Mouse (Mus musculus): ENCODE data around the gene Anxa10. TPM values are rescaled to one million over a fixed set of nuclear protein-coding genes. Genes with fewer than 3 reads are reported as not detected.
A peak's percentile ranks its signal among the peaks of the same experiment; 100 is the strongest.

The Anxa10 gene
- 0.07 TPM in 1 of 2 replicates, not detected in the other for polyA plus RNA-seq (2012; rRNA removed)

- no peak for DNase-seq (ENCODE audit: low read depth)
- TF ChIP-seq POLR2A (IDR thresholded peaks at IDR 0.05; ENCODE audit: borderline replicate concordance, extremely low read depth, insufficient read depth, insufficient read length, poor library complexity, severe bottlenecking) (no peak), CTCF (IDR thresholded peaks at IDR 0.05; ENCODE audit: borderline replicate concordance, extremely low read depth, insufficient read depth, insufficient read length) (no peak)
Measured at GRCm38 (mm10) chr8:62123098-62123497, at the start of gene Anxa10. Gene Anxa10 (minus strand): TSS chr8:62123150.

GRCm38 (mm10) chr8:62132662-62133366 lies 9.9 kb upstream of the Anxa10 start:
- TF ChIP-seq POLR2A (IDR thresholded peaks at IDR 0.05; ENCODE audit: borderline replicate concordance, extremely low read depth, insufficient read depth, insufficient read length, poor library complexity, severe bottlenecking): no peak
- DNase-seq (ENCODE audit: low read depth): no peak

- no peak for TF ChIP-seq CTCF (IDR thresholded peaks at IDR 0.05; ENCODE audit: borderline replicate concordance, extremely low read depth, insufficient read depth, insufficient read length)
- no peak for TF ChIP-seq POLR2A (IDR thresholded peaks at IDR 0.05; ENCODE audit: borderline replicate concordance, extremely low read depth, insufficient read depth, insufficient read length, poor library complexity, severe bottlenecking)
- no peak for DNase-seq (ENCODE audit: low read depth)
Measured at GRCm38 (mm10) chr8:62097213-62097612, 25.7 kb downstream of the Anxa10 start.

- TF ChIP-seq CTCF (IDR thresholded peaks at IDR 0.05; ENCODE audit: borderline replicate concordance, extremely low read depth, insufficient read depth, insufficient read length) (no peak), POLR2A (IDR thresholded peaks at IDR 0.05; ENCODE audit: borderline replicate concordance, extremely low read depth, insufficient read depth, insufficient read length, poor library complexity, severe bottlenecking) (no peak)
- DNase-seq (ENCODE audit: low read depth): peak; percentile 8
Measured at GRCm38 (mm10) chr8:62081804-62082203, 41.1 kb downstream of the Anxa10 start.

GRCm38 (mm10) chr8:62080195-62080802 lies 42.7 kb downstream of the Anxa10 start:
- TF ChIP-seq CTCF (IDR thresholded peaks at IDR 0.05; ENCODE audit: borderline replicate concordance, extremely low read depth, insufficient read depth, insufficient read length) (no peak), POLR2A (IDR thresholded peaks at IDR 0.05; ENCODE audit: borderline replicate concordance, extremely low read depth, insufficient read depth, insufficient read length, poor library complexity, severe bottlenecking) (no peak)
- DNase-seq (ENCODE audit: low read depth): peak; percentile 89

GRCm38 (mm10) chr8:62068305-62068704 lies 54.6 kb downstream of the Anxa10 start:
- TF ChIP-seq POLR2A (IDR thresholded peaks at IDR 0.05; ENCODE audit: borderline replicate concordance, extremely low read depth, insufficient read depth, insufficient read length, poor library complexity, severe bottlenecking): no peak
- DNase-seq (ENCODE audit: low read depth): no peak

GRCm38 (mm10) chr8:62060357-62060756 lies 62.6 kb downstream of the Anxa10 start:
- TF ChIP-seq POLR2A (IDR thresholded peaks at IDR 0.05; ENCODE audit: borderline replicate concordance, extremely low read depth, insufficient read depth, insufficient read length, poor library complexity, severe bottlenecking) (no peak), CTCF (IDR thresholded peaks at IDR 0.05; ENCODE audit: borderline replicate concordance, extremely low read depth, insufficient read depth, insufficient read length) (peak; percentile 20; the same call in 1 of the 2 replicates)

GRCm38 (mm10) chr8:62046809-62047208 lies 76.1 kb downstream of the Anxa10 start:
- TF ChIP-seq CTCF (IDR thresholded peaks at IDR 0.05; ENCODE audit: borderline replicate concordance, extremely low read depth, insufficient read depth, insufficient read length) (peak; percentile 38; the same call in 1 of the 2 replicates), POLR2A (IDR thresholded peaks at IDR 0.05; ENCODE audit: borderline replicate concordance, extremely low read depth, insufficient read depth, insufficient read length, poor library complexity, severe bottlenecking) (no peak)
- DNase-seq (ENCODE audit: low read depth): no peak

More at GRCm38 (mm10) chr8:62060357-62060756, 62.6 kb downstream of the Anxa10 start:
- peak; percentile 38 for DNase-seq (ENCODE audit: low read depth)

GRCm38 (mm10) chr8:62034351-62034750 lies 88.6 kb downstream of the Anxa10 start:
- TF ChIP-seq POLR2A (IDR thresholded peaks at IDR 0.05; ENCODE audit: borderline replicate concordance, extremely low read depth, insufficient read depth, insufficient read length, poor library complexity, severe bottlenecking) (no peak), CTCF (IDR thresholded peaks at IDR 0.05; ENCODE audit: borderline replicate concordance, extremely low read depth, insufficient read depth, insufficient read length) (no peak)
- no peak for DNase-seq (ENCODE audit: low read depth)

- TF ChIP-seq CTCF (IDR thresholded peaks at IDR 0.05; ENCODE audit: borderline replicate concordance, extremely low read depth, insufficient read depth, insufficient read length) (no peak), POLR2A (IDR thresholded peaks at IDR 0.05; ENCODE audit: borderline replicate concordance, extremely low read depth, insufficient read depth, insufficient read length, poor library complexity, severe bottlenecking) (no peak)
- DNase-seq (ENCODE audit: low read depth): no peak
Measured at GRCm38 (mm10) chr8:62014582-62014981, 108.4 kb downstream of the Anxa10 start.

GRCm38 (mm10) chr8:62014166-62014565 lies 108.8 kb downstream of the Anxa10 start:
- TF ChIP-seq CTCF (IDR thresholded peaks at IDR 0.05; ENCODE audit: borderline replicate concordance, extremely low read depth, insufficient read depth, insufficient read length) (no peak), POLR2A (IDR thresholded peaks at IDR 0.05; ENCODE audit: borderline replicate concordance, extremely low read depth, insufficient read depth, insufficient read length, poor library complexity, severe bottlenecking) (no peak)

More at GRCm38 (mm10) chr8:62014166-62014565, 108.8 kb downstream of the Anxa10 start:
- no peak for DNase-seq (ENCODE audit: low read depth)

Other genes starting within 250 kb of the Anxa10 start
- gene Palld, start 220.5 kb downstream of the Anxa10 start, polyA plus RNA-seq (2012; rRNA removed): 12.3 and 16.4 TPM in 2 replicates
- gene Ddx60, start 195.1 kb downstream of the Anxa10 start, polyA plus RNA-seq (2012; rRNA removed): 0.08 and 0.11 TPM in 2 replicates